Mouse (Mus musculus): ENCODE results near the gene Taco1. TPM values are rescaled to one million over a fixed set of nuclear protein-coding genes. Genes with fewer than 3 reads are reported as not detected.

The Taco1 gene
- total RNA-seq, 2 experiments from 2014 or later, result 20.4 to 21.3 TPM

- DNase-seq (ENCODE audit: low spot score in 2 of 2), result no peak
- H3K4me3 ChIP-seq, result no peak overlapping the region
- no peak for TF ChIP-seq CTCF (conservative IDR thresholded peaks at IDR 0.05)
- H3K27ac ChIP-seq, result no peak overlapping the region
These were observed 7.9 kb downstream of the Taco1 start for GRCm38 (mm10) chr11:106073774-106074173.

GRCm38 (mm10) chr11:106076321-106076720 lies 10.5 kb downstream of the Taco1 start:
- peak; percentile 99 for TF ChIP-seq CTCF (conservative IDR thresholded peaks at IDR 0.05)
- H3K27ac ChIP-seq, result no peak overlapping the region
- peak; percentile 39 to 71 for DNase-seq (ENCODE audit: low spot score in 2 of 2)
- no peak overlapping the region for H3K4me3 ChIP-seq

- peak within 1 kb of the TSS; percentile 98 for H3K27ac ChIP-seq
- DNase-seq (ENCODE audit: low spot score in 2 of 2), result peak; percentile 98 to 100
- TF ChIP-seq CTCF (conservative IDR thresholded peaks at IDR 0.05), result peak; percentile 75
- H3K4me3 ChIP-seq, result peak within 1 kb of the TSS; percentile 98
These were observed 18.1 kb downstream of the Taco1 start, which contains the start of gene Map3k3 for GRCm38 (mm10) chr11:106083708-106084701. TSS of gene Map3k3 (plus strand) at chr11:106084613.

GRCm38 (mm10) chr11:106084911-106085561 lies 19.2 kb downstream of the Taco1 start:
- DNase-seq (ENCODE audit: low spot score in 2 of 2), result peak; percentile 30 to 60
- peak overlapping the region; percentile 98 for H3K4me3 ChIP-seq
- no peak; the same call in 1 of the 2 replicates for TF ChIP-seq CTCF (conservative IDR thresholded peaks at IDR 0.05)
- peak overlapping the region; percentile 98 for H3K27ac ChIP-seq

- TF ChIP-seq CTCF (conservative IDR thresholded peaks at IDR 0.05), result no peak
- Histone ChIP-seq H3K27ac (no peak overlapping the region), H3K4me3 (no peak overlapping the region)
- DNase-seq (ENCODE audit: low spot score in 2 of 2), result no peak
These were observed 32.4 kb downstream of the Taco1 start for GRCm38 (mm10) chr11:106098223-106098622.

- Histone ChIP-seq H3K27ac (peak overlapping the region; percentile 44), H3K4me3 (no peak overlapping the region)
- no peak for TF ChIP-seq CTCF (conservative IDR thresholded peaks at IDR 0.05)
- no peak for DNase-seq (ENCODE audit: low spot score in 2 of 2)
These were observed 37.0 kb downstream of the Taco1 start for GRCm38 (mm10) chr11:106102866-106103265.

GRCm38 (mm10) chr11:106106047-106106587 lies 40.3 kb downstream of the Taco1 start:
- DNase-seq (ENCODE audit: low spot score in 2 of 2), result no peak
- H3K4me3 ChIP-seq, result no peak overlapping the region
- no peak overlapping the region for H3K27ac ChIP-seq
- TF ChIP-seq CTCF (conservative IDR thresholded peaks at IDR 0.05), result no peak

GRCm38 (mm10) chr11:106111688-106112087 lies 45.8 kb downstream of the Taco1 start:
- no peak for DNase-seq (ENCODE audit: low spot score in 2 of 2)
- Histone ChIP-seq H3K4me3 (no peak overlapping the region), H3K27ac (no peak overlapping the region)
- no peak for TF ChIP-seq CTCF (conservative IDR thresholded peaks at IDR 0.05)

- Histone ChIP-seq H3K4me3 (no peak overlapping the region), H3K27ac (peak overlapping the region; percentile 49)
- TF ChIP-seq CTCF (conservative IDR thresholded peaks at IDR 0.05), result no peak
- DNase-seq (ENCODE audit: low spot score in 2 of 2), result no peak
These were observed 56.4 kb downstream of the Taco1 start for GRCm38 (mm10) chr11:106122221-106122620.

GRCm38 (mm10) chr11:106122736-106123135 lies 56.9 kb downstream of the Taco1 start:
- Histone ChIP-seq H3K4me3 (no peak overlapping the region), H3K27ac (peak overlapping the region; percentile 49; the same call in 1 of the 2 replicates)
- no peak for DNase-seq (ENCODE audit: low spot score in 2 of 2)
- TF ChIP-seq CTCF (conservative IDR thresholded peaks at IDR 0.05), result no peak

Other genes with a start within 250 kb of the Taco1 start
- gene Cyb561, start 112.7 kb upstream of the Taco1 start, total RNA-seq (2021), result 10 to 100 TPM; 47.3 to 49.6 TPM
- gene Ace, start 98.1 kb upstream of the Taco1 start, total RNA-seq (2021), result 1 to 10 TPM; 6.4 to 6.8 TPM
- not detected for gene Ace3, start 71.4 kb upstream of the Taco1 start, total RNA-seq (2021)
- gene Kcnh6, start 57.9 kb upstream of the Taco1 start, total RNA-seq (2021), result 1 to 10 TPM; 1.1 to 1.4 TPM
- 100 to 1,000 TPM; 138 to 143 TPM for gene Dcaf7, start 29.2 kb upstream of the Taco1 start, total RNA-seq (2021)
- 10 to 100 TPM; 31.5 to 33.0 TPM for gene Map3k3, start 18.6 kb downstream of the Taco1 start, total RNA-seq (2021)
- not detected for gene Gm10840, start 94.8 kb downstream of the Taco1 start, total RNA-seq (2021)
- gene Limd2, start 94.8 kb downstream of the Taco1 start, total RNA-seq (2021), result 100 to 1,000 TPM; 153 TPM
- gene Strada, start 136.1 kb downstream of the Taco1 start, total RNA-seq (2021), result 10 to 100 TPM; 32.0 to 34.3 TPM
- gene Ccdc47, start 150.3 kb downstream of the Taco1 start, total RNA-seq (2021), result 10 to 100 TPM; 89.8 to 98.2 TPM
- 10 to 100 TPM; 69.8 to 71.1 TPM for gene Ddx42, start 150.9 kb downstream of the Taco1 start, total RNA-seq (2021)
- gene Ftsj3, start 190.0 kb downstream of the Taco1 start, total RNA-seq (2021), result 10 to 100 TPM; 33.5 to 36.1 TPM
- gene Psmc5, start 190.1 kb downstream of the Taco1 start, total RNA-seq (2021), result 100 to 1,000 TPM; 160 to 176 TPM
- gene Smarcd2, start 206.9 kb downstream of the Taco1 start, total RNA-seq (2021), result 10 to 100 TPM; 32.8 to 34.4 TPM
- under 1 TPM; 0.15 to 0.34 TPM for gene Tcam1, start 210.6 kb downstream of the Taco1 start, total RNA-seq (2021)
- not detected for gene Gh, start 235.8 kb downstream of the Taco1 start, total RNA-seq (2021)
- not detected for gene Cd79b, start 248.7 kb downstream of the Taco1 start, total RNA-seq (2021)